Mouse (Mus musculus) liver, embryonic 14.5 days (tissue): ENCODE results near the gene Cep295nl.

Experiments used
- CTCF ChIP-seq: IDR thresholded peaks from 2 replicates; pipeline ENCODE4 v1.5.1; 2016; ENCODE audit warnings: antibody characterized with exemption, low read depth, control low read depth
- EP300 ChIP-seq: IDR thresholded peaks from 2 replicates; pipeline ENCODE4 v1.6.1; 2016; ENCODE audit warnings: antibody characterized with exemption, low read depth

DNA sequence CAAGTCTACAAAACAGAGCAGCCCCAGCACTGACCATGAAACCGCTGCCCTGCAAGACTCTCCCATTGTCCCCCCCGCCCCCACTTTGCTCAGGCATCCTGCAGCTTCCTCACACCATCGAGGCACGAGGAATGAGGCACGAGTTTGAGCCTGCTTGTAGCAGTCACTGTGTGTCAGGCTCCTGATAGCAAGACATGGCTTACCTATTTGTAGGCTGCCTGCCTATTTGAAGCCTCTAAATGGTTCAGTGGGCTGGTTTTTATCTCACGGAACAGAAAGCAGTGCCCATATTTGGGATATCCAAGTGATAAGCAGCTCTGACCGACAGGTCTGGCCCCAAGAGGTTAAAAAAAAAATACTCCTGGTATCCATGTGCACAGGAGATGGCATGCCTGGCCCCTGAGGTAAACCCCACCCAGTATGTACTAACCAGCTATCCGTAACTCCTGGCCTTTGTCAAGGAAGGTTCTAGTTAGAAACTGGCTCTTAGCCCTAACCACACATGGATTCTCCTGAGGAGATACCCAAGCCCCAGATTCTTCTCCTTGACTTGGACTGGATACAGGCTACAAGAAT is 26.0 kb downstream of the Cep295nl start:
- TF ChIP-seq CTCF (no peak), EP300 (no peak)
